8 mouse cellular contexts compared by ENCODE assay signal in the genomic region with DNA sequence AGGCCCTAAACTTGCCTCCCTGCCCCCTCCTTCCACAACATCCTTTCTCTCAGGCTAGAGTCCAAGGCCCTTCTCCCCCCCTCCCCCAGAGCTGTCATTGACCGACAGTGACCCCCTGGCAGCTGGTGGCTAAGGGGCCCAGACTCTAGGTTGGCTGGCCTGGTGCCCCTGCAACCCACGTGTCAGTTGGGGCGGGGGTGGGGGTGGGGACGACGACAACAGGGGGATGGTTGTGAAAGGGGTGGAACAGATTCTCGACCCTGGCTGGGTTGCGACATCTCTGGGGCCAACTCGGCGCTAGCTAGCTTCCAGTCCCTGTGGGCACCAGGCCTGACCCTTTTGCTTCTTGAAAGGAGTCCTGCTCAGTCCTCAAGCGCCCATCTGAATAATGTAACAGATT. TPM values are rescaled to one million over a fixed set of nuclear protein-coding genes. Genes with fewer than 3 reads are reported as not detected.
A peak's percentile ranks its signal among the peaks of the same experiment; 100 is the strongest.
DNase-seq lines count a peak whose midpoint lies in the region; ATAC-seq lines count a peak whose summit lies in the region.
"Had no signal": no experiment of that assay in that cellular context is flagged by ENCODE, and none has a peak within 500 bp of the region (broad histone marks: within the 10 kb centered on the region; RNA-seq: fewer than 3 reads in every experiment).

No protein-coding gene starts in this region.

- no peak overlapping the region for H3K9ac ChIP-seq in midbrain, embryonic 14.5 days (replicated peaks; ENCODE audit: low read length)

- intact Hi-C loops in left cerebral cortex, postnatal 14 days (cut with DNase I) = loop anchor here (10.0 kb wide), 1 partner anchor 289 kb away; a partner anchor contains a TSS

- 23% methylated on average over 10 of the region's 10 CpGs for WGBS in limb, embryonic 10.5 days
- WGBS in midbrain, embryonic 14.5 days = 22% methylated on average over 10 of the region's 10 CpGs

- peaks cover 3% of the 10 kb centered on the region; the same call in 1 of the 2 replicates for H3K9me3 ChIP-seq in limb, embryonic 10.5 days (replicated peaks)
- no peaks in the 10 kb centered on the region for H3K9me3 ChIP-seq in midbrain, embryonic 14.5 days (ENCODE audit: control insufficient read depth, low read length)

- H3K4me3 ChIP-seq in limb, embryonic 10.5 days = peak overlapping the region; percentile 7; the same call in 1 of the 2 replicates
- H3K4me3 ChIP-seq in midbrain, embryonic 14.5 days (replicated peaks; ENCODE audit: low read depth, low read length) = no peak overlapping the region

- no peaks in the 10 kb centered on the region for H3K27me3 ChIP-seq in limb, embryonic 10.5 days (ENCODE audit: low read depth, poor library complexity, severe bottlenecking)
- H3K27me3 ChIP-seq in midbrain, embryonic 14.5 days (ENCODE audit: control insufficient read depth, insufficient read depth, low read length) = no peaks in the 10 kb centered on the region

- H3K4me1 ChIP-seq in limb, embryonic 10.5 days = peaks cover 25% of the 10 kb centered on the region
- H3K4me1 ChIP-seq in midbrain, embryonic 14.5 days (ENCODE audit: control insufficient read depth, insufficient read depth, low read length) = peaks cover 5% of the 10 kb centered on the region; the same call in 1 of the 2 replicates

- peak overlapping the region; percentile 75 for H3K27ac ChIP-seq in limb, embryonic 10.5 days
- no peak overlapping the region for H3K27ac ChIP-seq in midbrain, embryonic 14.5 days (replicated peaks; ENCODE audit: low read depth, low read length)

- peak; percentile 50 to 70 for DNase-seq in left cerebral cortex, postnatal 14 days (ENCODE audit: low spot score in 2 of 2)
- no peak for DNase-seq in left cerebral cortex, adult 18-20 months (ENCODE audit: low spot score in 2 of 2)
- peak; percentile 82 for DNase-seq in brain, adult 2 months (ENCODE audit: low read depth, low spot score)
- peak; percentile 67 to 79 for DNase-seq in heart, adult 9 months (ENCODE audit: low spot score in 2 of 2)
- no peak for DNase-seq in limb, embryonic 10.5 days (ENCODE audit: low spot score)
- peak; percentile 9 for DNase-seq in midbrain, embryonic 14.5 days

- no peak overlapping the region for H3K4me2 ChIP-seq in midbrain, embryonic 14.5 days (ENCODE audit: low read length)

- peaks cover 13% of the 10 kb centered on the region for H3K36me3 ChIP-seq in limb, embryonic 10.5 days
- H3K36me3 ChIP-seq in midbrain, embryonic 14.5 days (ENCODE audit: control insufficient read depth, insufficient read depth, low read length) = no peaks in the 10 kb centered on the region

- no peak for ATAC-seq in midbrain, embryonic 14.5 days (ENCODE audit: low FRiP score, low TSS enrichment)
- ATAC-seq in megakaryocyte-erythroid progenitor cell, adult 5-6 weeks (replicated peaks; ENCODE audit: low FRiP score, low TSS enrichment, poor library complexity, severe bottlenecking) = no peak

RNA-seq across cellular contexts. Expression of a gene that starts 1.0 kb away (rescaled TPM):
- total RNA-seq in left cerebral cortex, postnatal 14 days (2021) = 1 to 10 TPM; 2.2 to 3.3 TPM
- 1 to 10 TPM; 3.9 to 5.3 TPM for total RNA-seq in left cerebral cortex, adult 18-20 months (2021)
- 3.0 and 4.8 TPM in 2 replicates for polyA plus RNA-seq in limb, embryonic 10.5 days (2016; fragmentation: Nextera tagmentation; extraction: Ambion mirVana)
- polyA plus RNA-seq in midbrain, embryonic 14.5 days (2014; fragmentation: Nextera tagmentation; extraction: Ambion mirVana) = 1.7 and 2.0 TPM in 2 replicates
- 2.3 and 3.6 TPM in 2 replicates for total RNA-seq in megakaryocyte-erythroid progenitor cell, adult 5-6 weeks (2014; fragmentation: Nextera tagmentation)
- total RNA-seq in megakaryocyte-erythroid progenitor cell, adult 5-6 weeks (2017) = 15.4 TPM in 1 of 2 replicates, not detected in the other

RNA-seq across cellular contexts. Expression of a gene that starts 5.6 kb away (rescaled TPM):
- 1,000 to 10,000 TPM; 1,873 to 2,039 TPM for total RNA-seq in left cerebral cortex, postnatal 14 days (2021)
- 1,000 to 10,000 TPM; 1,855 to 2,066 TPM for total RNA-seq in left cerebral cortex, adult 18-20 months (2021)
- 63.0 and 83.6 TPM in 2 replicates for polyA plus RNA-seq in limb, embryonic 10.5 days (2016; fragmentation: Nextera tagmentation; extraction: Ambion mirVana)
- polyA plus RNA-seq in midbrain, embryonic 14.5 days (2014; fragmentation: Nextera tagmentation; extraction: Ambion mirVana) = 163 and 265 TPM in 2 replicates
- 113 and 140 TPM in 2 replicates for total RNA-seq in megakaryocyte-erythroid progenitor cell, adult 5-6 weeks (2014; fragmentation: Nextera tagmentation)
- 556 and 867 TPM in 2 replicates for total RNA-seq in megakaryocyte-erythroid progenitor cell, adult 5-6 weeks (2017)

RNA-seq across cellular contexts. Expression of a gene that starts 12.1 kb away (rescaled TPM):
- not detected for total RNA-seq in left cerebral cortex, postnatal 14 days (2021)
- total RNA-seq in left cerebral cortex, adult 18-20 months (2021) = not detected
- polyA plus RNA-seq in limb, embryonic 10.5 days (2016; fragmentation: Nextera tagmentation; extraction: Ambion mirVana) = 0.06 TPM in 1 of 2 replicates, not detected in the other
- not detected in 2 replicates for polyA plus RNA-seq in midbrain, embryonic 14.5 days (2014; fragmentation: Nextera tagmentation; extraction: Ambion mirVana)
- not detected in 2 replicates for total RNA-seq in megakaryocyte-erythroid progenitor cell, adult 5-6 weeks (2014; fragmentation: Nextera tagmentation)
- total RNA-seq in megakaryocyte-erythroid progenitor cell, adult 5-6 weeks (2017) = not detected in 2 replicates

RNA-seq across cellular contexts. Expression of a gene that starts 12.2 kb away (rescaled TPM):
- not detected for total RNA-seq in left cerebral cortex, postnatal 14 days (2021)
- not detected for total RNA-seq in left cerebral cortex, adult 18-20 months (2021)
- polyA plus RNA-seq in limb, embryonic 10.5 days (2016; fragmentation: Nextera tagmentation; extraction: Ambion mirVana) = not detected in 2 replicates
- not detected in 2 replicates for polyA plus RNA-seq in midbrain, embryonic 14.5 days (2014; fragmentation: Nextera tagmentation; extraction: Ambion mirVana)
- not detected in 2 replicates for total RNA-seq in megakaryocyte-erythroid progenitor cell, adult 5-6 weeks (2014; fragmentation: Nextera tagmentation)
- total RNA-seq in megakaryocyte-erythroid progenitor cell, adult 5-6 weeks (2017) = not detected in 2 replicates
- total RNA-seq: left cerebral cortex, adult 8-10 months had no signal

RNA-seq across cellular contexts. Expression of a gene that starts 15.7 kb away (rescaled TPM):
- not detected for total RNA-seq in left cerebral cortex, postnatal 14 days (2021)
- total RNA-seq in left cerebral cortex, adult 18-20 months (2021) = not detected
- polyA plus RNA-seq in limb, embryonic 10.5 days (2016; fragmentation: Nextera tagmentation; extraction: Ambion mirVana) = 0.28 TPM in 1 of 2 replicates, not detected in the other
- polyA plus RNA-seq in midbrain, embryonic 14.5 days (2014; fragmentation: Nextera tagmentation; extraction: Ambion mirVana) = 0.37 TPM in 1 of 2 replicates, not detected in the other
- not detected in 2 replicates for total RNA-seq in megakaryocyte-erythroid progenitor cell, adult 5-6 weeks (2014; fragmentation: Nextera tagmentation)
- total RNA-seq in megakaryocyte-erythroid progenitor cell, adult 5-6 weeks (2017) = not detected in 2 replicates
- total RNA-seq: left cerebral cortex, adult 8-10 months had no signal

Comparison
In these comparisons a context has a peak if more than half of its experiments do, and no peak if none do; other contexts are left out.
1. DNase-seq: peak in left cerebral cortex, postnatal 14 days (2 of 2), brain, adult 2 months (single experiment), heart, adult 9 months (2 of 2) and midbrain, embryonic 14.5 days (single experiment); none in left cerebral cortex, adult 18-20 months (0 of 2) and limb, embryonic 10.5 days (single experiment).